Mouse (Mus musculus): ENCODE measurements at regions not wholly inside any gene's neighbourhood (a gene's known extent, or its start where the extent isn't known, plus 50 kb on each side); places are given as distances from the start of the nearest gene placed in this dataset.

- Histone ChIP-seq H3K36me3 (ENCODE audit: control insufficient read depth, insufficient read depth, low read length) (no peaks in the 10 kb centered on the region), H3K4me3 (ENCODE audit: low read length) (no peak overlapping the region), H3K4me1 (ENCODE audit: control insufficient read depth, insufficient read depth, low read length) (peaks cover 22% of the 10 kb centered on the region), H3K27me3 (replicated peaks; ENCODE audit: control insufficient read depth, insufficient read depth, low read length) (no peaks in the 10 kb centered on the region), H3K9ac (ENCODE audit: low read depth, low read length) (0 out of 2 replicates have a peak overlapping the region, but pooled peaks have one; percentile 19), H3K9me3 (ENCODE audit: control insufficient read depth, low read length) (no peaks in the 10 kb centered on the region), H3K27ac (ENCODE audit: low read length) (no peak overlapping the region), H3K4me2 (ENCODE audit: low read depth, low read length) (no peak overlapping the region)
- 89% methylated on average over 8 of the region's 8 CpGs for WGBS
- no peak for ATAC-seq
Measured at GRCm38 (mm10) chr16:29939331-29939850, 124.8 kb upstream of the Hes1 start.

GRCm38 (mm10) chr16:29939869-29940707, 124.1 kb upstream of the Hes1 start:
- Histone ChIP-seq H3K4me1 (ENCODE audit: control insufficient read depth, insufficient read depth, low read length) (peaks cover 21% of the 10 kb centered on the region), H3K27ac (ENCODE audit: low read length) (no peak overlapping the region), H3K27me3 (replicated peaks; ENCODE audit: control insufficient read depth, insufficient read depth, low read length) (no peaks in the 10 kb centered on the region), H3K9me3 (ENCODE audit: control insufficient read depth, low read length) (no peaks in the 10 kb centered on the region), H3K4me3 (ENCODE audit: low read length) (no peak overlapping the region), H3K36me3 (ENCODE audit: control insufficient read depth, insufficient read depth, low read length) (no peaks in the 10 kb centered on the region), H3K9ac (ENCODE audit: low read depth, low read length) (peak overlapping the region; percentile 19; the same call in 1 of the 2 replicates), H3K4me2 (ENCODE audit: low read depth, low read length) (no peak overlapping the region)
- 70% methylated on average over 12 of the region's 12 CpGs for WGBS
- ATAC-seq = no peak

GRCm38 (mm10) chr16:29942111-29942510, 122.1 kb upstream of the Hes1 start:
- Histone ChIP-seq H3K4me1 (ENCODE audit: control insufficient read depth, insufficient read depth, low read length) (peaks cover 30% of the 10 kb centered on the region), H3K27ac (ENCODE audit: low read length) (no peak overlapping the region), H3K9ac (ENCODE audit: low read depth, low read length) (no peak overlapping the region), H3K9me3 (ENCODE audit: control insufficient read depth, low read length) (no peaks in the 10 kb centered on the region), H3K4me3 (ENCODE audit: low read length) (no peak overlapping the region), H3K27me3 (replicated peaks; ENCODE audit: control insufficient read depth, insufficient read depth, low read length) (no peaks in the 10 kb centered on the region), H3K36me3 (ENCODE audit: control insufficient read depth, insufficient read depth, low read length) (no peaks in the 10 kb centered on the region), H3K4me2 (ENCODE audit: low read depth, low read length) (no peak overlapping the region)
- ATAC-seq = no peak
- 75% methylated on average over 7 of the region's 7 CpGs for WGBS

GRCm38 (mm10) chr16:29943963-29944860, 120.0 kb upstream of the Hes1 start:
- Histone ChIP-seq H3K27ac (ENCODE audit: low read length) (no peak overlapping the region), H3K9me3 (ENCODE audit: control insufficient read depth, low read length) (no peaks in the 10 kb centered on the region), H3K4me3 (ENCODE audit: low read length) (no peak overlapping the region), H3K9ac (ENCODE audit: low read depth, low read length) (no peak overlapping the region), H3K27me3 (replicated peaks; ENCODE audit: control insufficient read depth, insufficient read depth, low read length) (no peaks in the 10 kb centered on the region), H3K4me1 (ENCODE audit: control insufficient read depth, insufficient read depth, low read length) (peaks cover 33% of the 10 kb centered on the region), H3K36me3 (ENCODE audit: control insufficient read depth, insufficient read depth, low read length) (no peaks in the 10 kb centered on the region), H3K4me2 (ENCODE audit: low read depth, low read length) (no peak overlapping the region)
- 77% methylated on average over 10 of the region's 10 CpGs for WGBS
- ATAC-seq = no peak

- whole genome bisulfite sequencing = 74% methylated on average over 5 of the region's 5 CpGs
- H3K27ac ChIP-seq (ENCODE audit: low read length) = peak overlapping the region; percentile 96
Measured at GRCm38 (mm10) chr16:29944966-29945365, 119.2 kb upstream of the Hes1 start.

GRCm38 (mm10) chr16:29945376-29945890, 118.8 kb upstream of the Hes1 start:
- ATAC-seq = peak; percentile 50
- 6% methylated on average over 9 of the region's 9 CpGs for WGBS
- Histone ChIP-seq H3K27me3 (replicated peaks; ENCODE audit: control insufficient read depth, insufficient read depth, low read length) (no peaks in the 10 kb centered on the region), H3K4me2 (ENCODE audit: low read depth, low read length) (peak overlapping the region; percentile 54), H3K9me3 (ENCODE audit: control insufficient read depth, low read length) (no peaks in the 10 kb centered on the region), H3K4me1 (ENCODE audit: control insufficient read depth, insufficient read depth, low read length) (peaks cover 31% of the 10 kb centered on the region), H3K9ac (ENCODE audit: low read depth, low read length) (peak overlapping the region; percentile 73), H3K4me3 (ENCODE audit: low read length) (peak overlapping the region; percentile 41), H3K36me3 (ENCODE audit: control insufficient read depth, insufficient read depth, low read length) (no peaks in the 10 kb centered on the region), H3K27ac (ENCODE audit: low read length) (peak overlapping the region; percentile 96)

More at GRCm38 (mm10) chr16:29944966-29945365, 119.2 kb upstream of the Hes1 start:
- Histone ChIP-seq H3K27me3 (replicated peaks; ENCODE audit: control insufficient read depth, insufficient read depth, low read length) (no peaks in the 10 kb centered on the region), H3K4me2 (ENCODE audit: low read depth, low read length) (no peak overlapping the region), H3K36me3 (ENCODE audit: control insufficient read depth, insufficient read depth, low read length) (no peaks in the 10 kb centered on the region), H3K4me3 (ENCODE audit: low read length) (no peak overlapping the region), H3K9me3 (ENCODE audit: control insufficient read depth, low read length) (no peaks in the 10 kb centered on the region), H3K4me1 (ENCODE audit: control insufficient read depth, insufficient read depth, low read length) (peaks cover 28% of the 10 kb centered on the region), H3K9ac (ENCODE audit: low read depth, low read length) (no peak overlapping the region)
- ATAC-seq = no peak

- 2% methylated on average over 39 of the region's 39 CpGs for WGBS
- Histone ChIP-seq H3K36me3 (ENCODE audit: control insufficient read depth, insufficient read depth, low read length) (no peaks in the 10 kb centered on the region), H3K4me1 (ENCODE audit: control insufficient read depth, insufficient read depth, low read length) (peaks cover 31% of the 10 kb centered on the region), H3K27me3 (replicated peaks; ENCODE audit: control insufficient read depth, insufficient read depth, low read length) (no peaks in the 10 kb centered on the region), H3K9ac (ENCODE audit: low read depth, low read length) (peak overlapping the region; percentile 73), H3K9me3 (ENCODE audit: control insufficient read depth, low read length) (no peaks in the 10 kb centered on the region), H3K4me3 (ENCODE audit: low read length) (peak overlapping the region; percentile 41), H3K4me2 (ENCODE audit: low read depth, low read length) (peak overlapping the region; percentile 54), H3K27ac (ENCODE audit: low read length) (peak overlapping the region; percentile 96)
- peak; percentile 97 for ATAC-seq
Measured at GRCm38 (mm10) chr16:29945891-29946598, 118.1 kb upstream of the Hes1 start.

- H3K36me3 ChIP-seq (ENCODE audit: control insufficient read depth, insufficient read depth, low read length) = no peaks in the 10 kb centered on the region
- no peaks in the 10 kb centered on the region for H3K27me3 ChIP-seq (replicated peaks; ENCODE audit: control insufficient read depth, insufficient read depth, low read length)
- no peaks in the 10 kb centered on the region for H3K9me3 ChIP-seq (ENCODE audit: control insufficient read depth, low read length)
- H3K4me3 ChIP-seq (ENCODE audit: low read length) = no peak overlapping the region
- H3K27ac ChIP-seq (ENCODE audit: low read length) = peak overlapping the region; percentile 96
- H3K9ac ChIP-seq (ENCODE audit: low read depth, low read length) = no peak overlapping the region
- no peak overlapping the region for H3K4me2 ChIP-seq (ENCODE audit: low read depth, low read length)
- 63% methylated on average over 5 of the region's 5 CpGs for WGBS
- no peak for ATAC-seq
- peaks cover 31% of the 10 kb centered on the region for H3K4me1 ChIP-seq (ENCODE audit: control insufficient read depth, insufficient read depth, low read length)
Measured at GRCm38 (mm10) chr16:29946966-29947365, 117.2 kb upstream of the Hes1 start.

Measured in intestine, embryonic 16.5 days (tissue).